Mouse (Mus musculus): Measurements from ENCODE around the gene Sec31b.

Sec31b gene

DNA sequence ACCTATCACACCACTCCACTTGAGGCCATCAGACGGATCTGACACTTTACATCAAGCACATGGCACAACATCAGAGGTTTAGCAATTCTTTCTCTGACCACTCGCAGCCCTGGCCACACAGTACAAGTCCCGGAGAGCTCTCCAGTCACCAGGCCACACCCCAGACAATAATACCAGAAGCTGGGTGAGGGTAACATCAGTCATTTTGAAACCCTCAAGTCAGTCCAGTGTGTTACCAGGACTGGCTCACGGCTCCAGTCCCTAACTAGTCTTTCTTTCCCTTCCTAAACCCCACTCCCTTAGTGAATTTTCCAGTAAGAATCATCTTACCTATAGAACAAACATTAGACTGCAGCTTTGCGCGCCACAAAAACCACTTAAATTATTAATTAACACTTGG is 15.6 kb downstream of the Sec31b start:
- DNase-seq (ENCODE audit: low read depth): no peak

DNA sequence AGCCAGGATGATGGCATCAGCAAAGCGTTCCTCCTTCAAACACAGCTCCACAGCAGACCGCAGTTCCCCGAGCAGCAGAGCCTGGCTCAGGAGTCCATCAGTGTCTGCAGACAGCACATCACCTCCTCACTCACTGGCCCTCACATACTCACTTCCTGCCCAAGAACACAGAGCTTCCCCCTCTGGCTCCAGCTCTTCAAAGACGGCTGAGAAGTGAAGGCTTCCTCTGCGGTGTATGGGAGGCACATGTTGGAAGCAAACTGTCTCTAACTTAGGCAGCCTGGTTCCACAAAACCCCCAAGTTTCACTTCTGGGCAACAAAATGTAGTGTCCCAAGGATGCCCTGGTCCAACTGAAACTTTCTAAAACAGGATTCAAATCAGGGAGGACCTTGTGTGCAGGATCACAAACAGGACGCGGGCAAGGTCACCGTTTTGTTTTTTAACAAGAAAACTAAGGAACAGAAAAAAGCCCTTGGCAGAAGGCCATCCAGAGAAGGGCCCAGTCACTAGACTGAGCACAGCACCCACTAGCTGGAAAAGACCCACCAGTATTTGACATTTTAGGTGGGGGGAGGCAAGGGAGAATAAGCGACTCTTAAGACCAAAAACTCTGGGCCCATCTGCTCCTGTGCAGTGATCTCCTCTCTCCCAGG is 20.0 kb downstream of the Sec31b start:
- DNase-seq (ENCODE audit: low read depth): peak; percentile 27

DNA sequence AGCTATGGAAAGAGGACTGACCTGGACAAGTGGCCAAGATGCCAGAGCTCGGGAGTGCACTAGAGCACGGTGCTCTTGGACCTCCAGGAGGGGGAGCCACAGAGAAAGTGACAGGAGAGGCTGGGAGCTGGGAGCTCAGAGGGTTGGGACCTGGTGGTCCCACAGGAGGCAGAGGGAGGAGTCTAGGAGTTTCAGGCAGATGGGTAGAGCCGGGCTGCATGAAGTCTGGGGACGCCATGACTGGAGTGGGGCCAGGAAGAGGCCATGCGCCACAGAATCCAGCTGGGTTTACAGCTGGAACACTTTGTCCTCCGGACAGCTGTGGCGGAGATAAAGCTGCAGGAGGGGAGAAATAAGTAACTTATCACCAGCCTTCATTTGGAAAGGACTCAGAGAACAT is 26.5 kb downstream of the Sec31b start:
- no peak for DNase-seq (ENCODE audit: low read depth)

DNA sequence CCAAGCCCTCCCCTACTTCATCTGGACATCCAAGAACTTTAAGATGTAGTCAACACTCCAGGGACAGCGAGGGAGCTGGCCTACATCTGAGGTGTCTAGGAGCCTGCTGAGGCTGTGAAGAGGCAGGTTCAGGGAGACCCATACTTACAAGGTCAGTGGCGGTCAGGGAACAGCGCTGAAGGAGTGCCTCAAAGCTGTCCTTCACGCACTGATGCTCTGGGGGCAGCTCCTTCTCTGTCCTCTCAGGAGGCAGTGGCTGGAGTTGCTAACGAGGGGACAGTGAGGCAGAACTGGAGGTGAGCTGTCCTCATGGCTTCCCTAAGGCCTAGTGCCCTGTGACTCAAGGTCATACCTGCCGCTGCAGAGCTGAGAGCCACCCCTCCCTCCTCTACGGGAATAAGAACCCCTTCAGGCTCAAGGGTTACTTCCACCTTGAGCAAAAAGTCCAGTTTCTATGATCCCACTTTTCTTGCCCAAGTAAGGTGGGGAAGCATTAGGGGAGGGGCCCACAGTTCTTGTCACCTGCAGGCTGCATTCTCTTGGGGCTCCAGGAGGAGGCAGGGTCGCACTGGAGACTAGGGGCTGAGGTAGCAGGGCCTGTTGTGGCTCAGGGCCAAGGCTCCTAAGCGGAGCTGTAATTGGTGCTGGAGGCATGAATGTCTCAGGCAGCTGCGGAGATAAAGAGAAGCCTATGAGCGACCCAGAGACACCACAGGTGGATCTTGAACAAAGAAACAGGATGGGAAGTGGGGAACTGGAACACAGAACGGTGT is 27.5 kb downstream of the Sec31b start:
- DNase-seq (ENCODE audit: low read depth): no peak

DNA sequence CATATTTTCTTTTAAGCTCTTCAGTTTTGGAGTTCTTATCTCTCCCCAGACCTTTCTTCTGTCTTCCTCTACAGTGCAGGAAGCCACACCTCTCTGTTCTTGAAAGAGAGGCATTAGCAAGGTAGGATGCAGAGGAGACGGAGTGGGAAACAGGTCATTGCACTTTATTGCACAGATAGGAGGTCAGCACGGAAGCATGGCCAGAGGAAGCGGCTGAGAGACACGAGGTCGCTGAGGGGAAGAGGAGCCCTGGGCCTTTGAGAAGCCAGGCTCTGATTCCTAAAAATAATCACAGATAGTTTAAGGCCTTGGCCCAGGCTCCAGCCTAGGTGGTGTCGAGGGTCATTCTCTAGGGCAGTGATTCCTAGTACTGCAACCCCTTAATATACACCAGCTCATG is 29.9 kb downstream of the Sec31b start:
- no peak for DNase-seq (ENCODE audit: low read depth)

DNA sequence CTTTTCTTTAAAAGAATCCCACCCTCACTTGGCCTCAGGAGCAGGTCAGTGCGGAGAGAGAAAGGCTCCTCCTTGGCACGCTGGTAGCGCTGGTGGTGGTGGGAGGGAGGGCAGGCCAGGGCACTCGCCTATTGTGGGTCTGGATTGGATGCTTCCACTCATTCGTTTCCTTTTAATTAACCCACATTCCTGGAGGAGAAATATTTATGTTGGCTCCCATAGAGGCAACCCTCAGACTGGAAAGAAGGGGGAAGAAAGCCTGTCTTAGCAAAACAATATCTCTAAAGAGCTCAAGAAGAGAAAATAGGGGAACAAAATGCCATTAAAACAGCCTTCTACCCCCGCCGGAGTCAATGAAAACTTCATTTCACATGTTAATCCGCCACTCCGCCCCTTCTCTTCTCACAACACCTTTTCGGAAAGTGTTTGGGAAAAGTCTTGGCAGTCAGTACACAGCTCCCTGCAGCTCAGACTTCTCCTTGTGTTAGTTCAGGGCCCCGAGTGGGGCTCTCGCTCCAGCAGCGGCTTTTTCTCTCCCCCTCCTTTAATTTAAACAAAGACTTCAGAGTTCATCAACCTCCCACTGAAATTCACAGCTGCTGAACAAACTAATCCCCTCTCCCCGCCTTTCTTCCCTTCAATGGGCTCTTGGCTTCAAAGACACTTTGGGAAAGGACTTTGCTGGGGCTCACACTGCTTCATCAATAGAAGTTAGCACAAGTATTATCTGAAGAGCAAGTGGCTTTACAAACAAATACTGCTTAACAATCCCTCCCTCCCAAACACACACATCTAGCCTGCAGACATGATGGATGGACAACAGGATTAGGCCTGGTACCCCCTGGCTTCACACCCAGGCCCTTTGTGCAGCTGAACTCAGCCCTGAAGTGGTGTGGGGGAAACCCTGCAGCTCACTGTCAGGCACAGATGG is 30.9 kb downstream of the Sec31b start:
- DNase-seq (ENCODE audit: low read depth): no peak

DNA sequence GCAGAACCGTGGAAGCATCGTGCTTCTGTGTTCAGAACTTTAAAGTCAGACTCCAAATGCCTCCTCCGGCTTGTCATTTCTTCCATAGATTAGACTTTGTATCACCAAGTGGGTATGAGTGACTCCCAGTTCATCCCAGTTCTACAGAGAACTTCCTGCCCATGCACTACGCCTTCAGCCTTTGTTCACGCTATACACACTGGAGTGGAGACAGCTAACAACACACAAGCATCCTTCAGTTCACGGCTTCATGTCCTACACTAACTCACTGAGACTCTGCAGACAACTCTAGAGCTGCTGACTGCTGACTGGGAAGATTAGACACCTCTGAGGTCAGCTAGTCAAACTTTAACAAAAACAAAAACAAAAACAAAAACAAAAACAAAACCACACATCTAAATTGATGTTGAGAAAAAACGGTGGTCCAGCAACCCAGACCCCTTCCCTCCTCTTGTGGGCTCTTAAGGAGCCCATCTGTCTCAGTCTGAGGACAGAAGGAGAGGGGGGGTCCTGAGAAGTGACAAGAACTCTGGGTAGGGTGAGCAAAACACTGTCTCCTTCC is 31.7 kb downstream of the Sec31b start:
- no peak for DNase-seq (ENCODE audit: low read depth)

DNA sequence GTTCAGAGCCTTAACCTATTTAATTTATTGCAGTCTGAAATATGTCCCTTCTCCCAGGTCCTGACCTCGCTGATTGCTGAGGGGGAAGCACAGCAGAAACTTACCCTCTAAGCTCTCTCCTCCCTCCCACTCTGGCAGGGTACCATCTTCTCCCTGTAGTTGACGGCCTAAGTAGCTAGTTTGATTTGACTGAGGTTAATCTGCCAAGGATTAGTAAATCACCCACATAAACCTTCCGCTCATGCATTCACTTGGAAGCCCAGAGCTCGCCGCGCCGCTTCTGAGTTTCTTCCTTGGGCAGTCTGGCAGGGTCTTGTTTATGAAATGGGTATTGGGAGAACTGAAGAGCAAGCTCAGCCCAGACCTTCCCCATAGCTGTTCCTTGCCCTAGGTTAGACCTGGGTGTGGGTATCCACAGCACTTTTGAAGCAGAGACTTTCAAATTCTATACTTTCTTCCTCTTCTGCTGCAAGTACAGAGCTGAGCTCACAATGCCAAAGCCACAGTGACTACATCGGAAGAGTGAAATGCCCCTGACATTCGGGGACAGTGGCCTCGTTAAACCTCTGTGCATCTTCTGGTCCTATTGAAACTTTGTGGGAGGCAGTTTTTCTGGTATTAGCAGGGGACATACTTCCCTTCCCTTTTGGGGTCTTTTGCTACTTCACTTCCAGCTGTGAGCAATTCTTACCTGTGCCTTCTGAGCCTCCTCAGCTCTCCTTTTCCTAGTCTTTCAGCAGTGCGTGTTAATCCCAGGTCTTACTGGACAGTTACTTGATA is 32.4 kb downstream of the Sec31b start:
- DNase-seq (ENCODE audit: low read depth): no peak

DNA sequence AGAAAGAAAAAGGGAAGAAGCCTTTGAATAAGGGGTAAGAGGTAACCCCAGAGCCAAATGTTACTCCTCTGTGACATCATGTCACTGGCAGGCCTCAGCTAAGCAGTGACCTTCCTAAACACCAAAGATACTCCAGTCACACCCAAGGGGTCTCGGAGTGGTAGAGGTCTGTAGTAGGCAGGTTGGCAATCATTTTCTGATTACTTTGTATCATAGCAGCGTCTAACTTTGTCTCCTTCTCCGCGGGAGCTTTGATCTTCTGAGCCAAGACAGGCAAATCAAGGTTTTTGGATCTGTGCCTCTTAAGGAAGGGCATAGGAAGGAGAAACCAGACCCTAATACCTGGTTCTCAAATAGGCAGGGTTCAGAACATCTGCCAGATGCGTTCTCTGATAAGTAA is 33.1 kb downstream of the Sec31b start:
- no peak for DNase-seq (ENCODE audit: low read depth)

DNA sequence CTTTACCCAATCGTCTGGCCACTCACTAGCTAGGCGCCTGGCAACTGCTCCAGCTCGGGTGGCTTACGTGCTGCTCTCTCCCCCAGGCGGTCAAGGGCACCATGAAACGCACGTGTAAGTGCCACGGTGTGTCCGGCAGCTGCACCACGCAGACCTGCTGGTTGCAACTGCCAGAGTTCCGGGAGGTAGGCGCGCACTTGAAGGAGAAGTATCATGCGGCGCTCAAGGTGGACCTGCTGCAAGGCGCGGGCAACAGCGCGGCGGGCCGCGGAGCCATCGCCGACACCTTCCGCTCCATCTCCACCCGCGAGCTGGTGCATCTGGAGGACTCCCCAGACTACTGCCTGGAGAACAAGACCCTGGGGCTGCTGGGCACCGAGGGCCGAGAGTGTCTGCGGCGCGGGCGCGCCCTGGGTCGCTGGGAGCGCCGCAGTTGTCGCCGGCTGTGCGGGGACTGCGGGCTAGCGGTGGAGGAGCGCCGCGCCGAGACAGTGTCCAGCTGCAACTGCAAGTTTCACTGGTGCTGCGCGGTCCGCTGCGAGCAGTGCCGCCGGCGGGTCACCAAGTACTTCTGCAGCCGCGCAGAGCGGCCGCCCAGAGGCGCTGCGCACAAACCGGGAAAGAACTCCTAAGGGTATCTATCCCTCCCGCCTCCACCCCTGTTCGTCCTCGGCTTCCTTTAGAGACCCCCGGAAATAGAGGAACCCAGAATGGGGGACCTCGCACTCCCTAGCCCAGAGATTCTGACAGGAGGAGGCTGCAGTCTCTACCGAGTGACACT is 34.0 kb downstream of the Sec31b start:
- peak; percentile 29 for DNase-seq (ENCODE audit: low read depth)

DNA sequence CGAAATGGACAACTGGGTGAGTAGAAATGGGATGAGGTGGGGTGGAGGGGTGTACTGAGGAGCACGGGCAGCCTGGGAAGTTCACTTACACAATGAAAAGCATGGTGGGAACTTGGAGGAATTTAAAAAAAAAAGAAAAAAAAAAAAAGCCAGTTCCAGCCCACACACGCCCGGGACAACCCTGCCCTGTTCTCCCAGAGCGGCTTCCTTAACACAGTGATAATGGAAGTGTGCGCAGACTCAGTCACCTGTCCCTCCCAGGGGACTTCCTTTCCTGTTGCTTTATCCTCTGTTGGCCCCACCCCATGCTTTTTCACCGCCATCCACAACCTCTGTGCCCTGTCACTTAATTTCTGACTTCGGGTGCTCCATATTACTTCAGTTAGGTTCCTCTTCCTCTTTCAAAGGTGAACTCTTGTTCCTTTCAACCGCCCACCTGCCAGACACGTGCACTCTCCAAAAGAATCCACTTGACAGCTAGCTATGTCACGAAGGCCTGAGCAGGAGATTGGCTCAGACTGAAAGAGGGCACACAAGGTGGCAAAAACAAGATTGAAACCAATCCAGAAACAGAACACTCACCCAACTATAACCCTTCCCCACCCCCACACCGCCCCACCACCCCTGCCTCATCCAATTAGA is 35.0 kb downstream of the Sec31b start:
- DNase-seq (ENCODE audit: low read depth): peak; percentile 41

DNA sequence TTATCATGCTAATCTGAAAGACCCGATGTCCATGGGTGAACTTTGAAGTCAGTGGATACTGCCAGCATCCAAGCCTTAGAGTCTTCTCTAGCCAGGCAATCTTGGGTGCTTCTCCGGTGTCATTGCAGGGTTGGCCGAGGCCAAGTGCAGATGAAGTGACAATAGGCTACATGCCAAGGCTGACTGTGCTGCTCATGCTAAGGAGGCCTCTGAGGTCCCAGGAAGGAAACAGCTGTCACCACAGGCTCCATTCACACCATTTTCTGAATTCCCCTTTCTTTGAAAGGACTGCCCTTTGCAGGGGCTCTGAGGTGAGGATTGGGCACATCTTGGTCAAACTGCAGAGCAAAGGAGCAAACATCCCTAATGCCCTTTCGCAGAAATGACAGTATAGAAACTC is 42.9 kb downstream of the Sec31b start:
- DNase-seq (ENCODE audit: low read depth): no peak

DNA sequence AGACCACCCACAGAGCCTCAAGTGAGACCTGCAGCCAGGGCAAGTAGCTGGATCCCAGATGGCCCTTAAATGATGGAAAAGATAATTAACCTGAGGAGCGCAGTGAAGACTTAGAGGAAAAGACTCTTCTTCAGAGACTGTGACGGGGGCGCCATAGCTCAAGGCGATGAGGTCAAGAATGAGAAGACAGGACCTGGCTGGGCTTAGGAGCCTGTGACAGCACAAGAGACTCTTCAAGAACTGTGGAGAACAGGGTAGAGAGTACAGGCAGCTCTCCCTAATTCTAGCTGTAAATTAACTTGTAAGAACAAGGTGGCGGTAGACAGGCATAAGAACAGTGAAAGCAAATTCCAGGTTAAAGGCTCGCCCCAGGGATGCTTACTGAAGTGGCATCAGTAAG is 43.7 kb downstream of the Sec31b start:
- DNase-seq (ENCODE audit: low read depth): no peak

DNA sequence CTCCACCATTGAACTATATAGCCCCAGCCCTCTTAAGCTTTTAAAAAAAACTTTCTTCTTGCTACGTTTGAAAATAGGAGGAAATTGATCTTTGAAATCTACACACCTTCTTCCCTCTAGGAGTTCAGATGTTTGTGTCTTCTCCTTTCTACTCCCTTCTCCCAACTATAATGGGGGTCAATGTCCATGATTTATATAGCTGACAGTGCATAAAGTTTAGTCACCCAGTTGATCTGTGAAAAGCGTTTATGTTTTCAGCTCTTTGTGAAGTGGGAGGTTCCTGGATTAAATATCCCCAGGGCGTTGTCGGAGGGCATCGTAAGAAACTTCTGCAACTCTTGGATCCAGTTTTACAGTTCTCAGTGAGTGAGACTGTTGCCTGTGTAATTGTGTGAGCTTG is 45.4 kb downstream of the Sec31b start:
- no peak for DNase-seq (ENCODE audit: low read depth)

DNA sequence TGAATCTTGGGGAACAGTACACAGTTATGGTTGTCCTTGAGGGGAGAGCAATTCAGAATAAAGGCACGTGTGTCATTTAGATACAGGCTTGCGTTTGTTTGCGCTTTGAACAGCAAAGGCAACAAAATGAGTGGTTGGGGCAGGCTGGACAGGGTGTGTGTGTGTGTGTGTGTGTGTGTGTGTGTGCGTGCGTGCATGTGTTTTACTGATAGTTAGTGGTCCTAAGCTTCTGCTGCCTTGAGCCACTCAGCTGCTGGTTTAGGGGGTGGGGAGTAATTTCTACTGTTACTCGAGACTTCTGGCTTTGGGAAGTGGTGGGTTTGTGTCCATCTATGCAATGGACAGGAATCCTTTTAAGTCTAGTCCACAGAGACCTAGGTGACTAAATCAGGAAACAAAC is 46.7 kb downstream of the Sec31b start:
- DNase-seq (ENCODE audit: low read depth): no peak

DNA sequence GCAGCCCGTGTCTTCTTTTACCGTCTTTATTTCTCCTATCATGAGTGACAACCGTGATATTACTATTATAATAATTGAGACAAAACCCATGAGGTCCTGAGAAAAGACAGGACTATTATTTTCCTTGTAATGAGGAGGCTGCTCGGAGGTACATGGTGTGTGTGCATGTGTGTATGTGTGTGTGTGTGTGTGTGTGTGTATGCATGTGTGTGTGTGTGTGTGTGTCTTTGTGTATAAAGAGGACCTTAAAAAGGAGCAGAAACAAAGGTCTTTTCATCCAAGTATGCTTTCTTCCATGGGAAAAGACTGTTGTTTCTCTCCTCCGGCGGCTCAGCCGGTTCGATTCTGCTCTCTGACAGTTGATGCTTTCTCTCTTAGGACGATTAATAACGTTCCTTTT is 48.7 kb downstream of the Sec31b start:
- DNase-seq (ENCODE audit: low read depth): no peak

DNA sequence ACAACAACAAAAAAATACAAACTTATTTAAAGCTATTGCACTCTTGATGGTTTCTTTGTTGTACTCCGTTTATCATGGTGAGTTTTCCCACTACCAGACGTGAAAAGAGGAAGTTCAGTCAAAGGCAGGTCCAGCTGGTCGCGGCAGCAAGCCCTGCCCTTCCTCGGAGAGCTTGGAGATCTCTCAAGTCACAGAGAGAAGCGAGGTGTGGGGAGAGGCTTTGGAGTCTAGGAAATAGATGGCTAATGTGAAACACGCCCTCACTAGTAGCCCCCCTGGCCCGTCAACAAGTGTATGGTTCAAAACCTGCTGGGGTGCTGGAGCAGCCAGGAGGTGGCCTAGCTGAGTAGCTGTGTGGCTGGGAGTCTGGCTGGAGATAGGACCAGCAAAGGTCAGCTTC is 49.2 kb downstream of the Sec31b start:
- DNase-seq (ENCODE audit: low read depth): no peak

DNA sequence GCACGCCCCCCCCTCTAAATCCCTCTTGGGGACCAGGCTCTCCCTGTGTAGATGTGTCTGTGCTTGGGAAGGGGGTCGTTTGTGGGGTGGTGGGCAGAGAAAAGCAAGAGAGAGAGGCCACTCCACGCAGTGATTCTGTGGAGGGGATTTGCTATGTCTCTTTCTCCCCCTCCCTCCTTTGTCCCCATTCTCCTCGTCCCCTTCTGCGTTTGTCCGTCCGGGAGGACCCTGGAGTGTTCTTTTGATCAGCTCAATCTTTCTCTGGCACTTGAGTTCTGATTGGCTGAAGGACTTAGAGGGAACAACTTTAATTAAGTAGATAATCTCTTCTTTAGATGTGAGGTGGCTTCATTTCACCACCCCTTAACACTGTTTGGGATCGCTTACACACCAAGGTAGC is 52.5 kb downstream of the Sec31b start, which contains the start of gene Wnt8b:
Gene Wnt8b (plus strand): TSS at position 345 of the 400 bp plus-strand sequence.
- DNase-seq (ENCODE audit: low read depth): no peak

DNA sequence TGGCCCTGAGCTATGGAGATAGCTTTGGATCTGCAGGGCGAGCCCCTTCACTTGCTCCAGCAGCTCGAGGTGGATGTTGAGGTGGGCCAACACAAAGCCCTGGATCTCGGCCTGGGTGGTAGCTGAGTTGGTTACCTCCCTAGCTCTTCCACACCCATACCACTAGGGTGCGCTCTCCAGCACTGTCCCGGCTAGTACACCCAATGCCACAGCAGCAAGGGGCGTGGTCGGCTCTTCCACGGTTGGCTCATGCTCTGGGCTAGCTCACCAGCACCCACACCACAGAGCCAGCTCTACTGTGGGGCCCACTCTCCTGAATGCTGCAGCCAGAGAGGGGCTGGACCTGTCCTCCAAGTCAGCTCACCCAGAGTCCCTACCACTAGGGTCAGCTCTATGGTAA is 58.4 kb downstream of the Sec31b start:
- peak; percentile 68 for DNase-seq (ENCODE audit: low read depth)

DNA sequence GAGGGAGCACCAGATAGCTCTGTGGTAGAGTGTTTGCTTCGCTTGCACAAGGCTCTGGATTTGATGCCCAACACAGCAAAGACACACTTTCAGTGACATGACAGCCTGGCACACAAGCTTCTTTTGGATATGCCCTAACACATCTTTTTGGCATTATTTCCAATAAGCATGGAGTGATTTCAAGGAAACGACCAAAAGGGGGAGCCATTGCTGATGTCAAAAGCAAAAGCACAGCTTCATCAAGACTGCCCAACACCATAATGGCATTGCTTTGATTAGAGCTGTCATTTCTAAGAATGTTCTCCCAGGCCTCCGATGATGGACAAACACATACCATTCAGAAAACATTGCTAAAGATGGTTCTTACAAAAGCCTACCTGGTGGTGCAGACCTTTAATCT is 69.1 kb downstream of the Sec31b start:
- peak; percentile 22 for DNase-seq (ENCODE audit: low read depth)

Measured in naive thymus-derived CD4-positive, alpha-beta T cell, adult 2 months (primary cell).